Mouse (Mus musculus): ENCODE measurements around the gene Calcoco1. TPM values are rescaled to one million over a fixed set of nuclear protein-coding genes. Genes with fewer than 3 reads are reported as not detected.
"Not testable (repeated sequence)": the region's sequence is repeated elsewhere in the genome, so short reads cannot be mapped to it uniquely, and the experiment has no call there.

Gene Calcoco1
- polyA plus RNA-seq, 1 experiment = 117 TPM

- Histone ChIP-seq H3K27me3 (ENCODE audit: control insufficient read depth, insufficient read depth, insufficient read length) (no peaks in the 10 kb centered on the region), H3K4me2 (ENCODE audit: low read depth) (peak overlapping the region; percentile 93), H3ac (ENCODE audit: control insufficient read depth, insufficient read length) (peak overlapping the region; percentile 92), H3K79me2 (ENCODE audit: control insufficient read depth, insufficient read depth) (peaks cover 29% of the 10 kb centered on the region), H3K36me3 (ENCODE audit: control insufficient read depth, insufficient read depth) (peaks cover 26% of the 10 kb centered on the region), H3K4me3 (peak overlapping the region; percentile 70)
- TF ChIP-seq SRF (IDR thresholded peaks at IDR 0.05; ENCODE audit: control insufficient read depth, insufficient read length, low read depth) (no peak), CEBPB (IDR thresholded peaks at IDR 0.05; ENCODE audit: insufficient read depth, poor library complexity, severe bottlenecking) (no peak), TCF3 (IDR thresholded peaks at IDR 0.05; ENCODE audit: insufficient read length, low read depth) (no peak), MAX (IDR thresholded peaks at IDR 0.05; ENCODE audit: low read depth) (no peak), MYOD1 (IDR thresholded peaks at IDR 0.05; ENCODE audit: control insufficient read depth in 1 of 3, insufficient read length in 2 of 3, low read depth in 2 of 3) (peak in 1 of 3 experiments; percentile 49), REST (IDR thresholded peaks at IDR 0.05; ENCODE audit: insufficient read depth, insufficient read length) (no peak), POLR2A (IDR thresholded peaks at IDR 0.05; ENCODE audit: insufficient read length, low read depth) (no peak), USF1 (IDR thresholded peaks at IDR 0.05; ENCODE audit: low read depth) (no peak)
Measured at GRCm38 (mm10) chr15:102670281-102670680, 51.7 kb downstream of the Calcoco1 start.

- H3ac ChIP-seq (ENCODE audit: control insufficient read depth, insufficient read length) = no peak overlapping the region
- H3K36me3 ChIP-seq (ENCODE audit: control insufficient read depth, insufficient read depth) = peaks cover 33% of the 10 kb centered on the region
- TF ChIP-seq POLR2A (IDR thresholded peaks at IDR 0.05; ENCODE audit: insufficient read length, low read depth) (no peak), POLR2AphosphoS2 (IDR thresholded peaks at IDR 0.05; ENCODE audit: insufficient read length, low read depth) (peak; percentile 60)
- H3K4me2 ChIP-seq (ENCODE audit: low read depth) = peak overlapping the region; percentile 93
- H3K4me3 ChIP-seq = peak overlapping the region; percentile 70
- H3K27me3 ChIP-seq (ENCODE audit: control insufficient read depth, insufficient read depth, insufficient read length) = no peaks in the 10 kb centered on the region
- H3K79me2 ChIP-seq (ENCODE audit: control insufficient read depth, insufficient read depth) = peaks cover 29% of the 10 kb centered on the region
Measured at GRCm38 (mm10) chr15:102669571-102669970, 52.4 kb downstream of the Calcoco1 start.

GRCm38 (mm10) chr15:102665494-102665893 is 56.5 kb downstream of the Calcoco1 start:
- Histone ChIP-seq H3ac (ENCODE audit: control insufficient read depth, insufficient read length) (no peak overlapping the region), H3K79me2 (ENCODE audit: control insufficient read depth, insufficient read depth) (peaks cover 26% of the 10 kb centered on the region)

GRCm38 (mm10) chr15:102663825-102664224 is 58.2 kb downstream of the Calcoco1 start:
- no peaks in the 10 kb centered on the region for H3K27me3 ChIP-seq (ENCODE audit: control insufficient read depth, insufficient read depth, insufficient read length)
- TF ChIP-seq TCF3 (IDR thresholded peaks at IDR 0.05; ENCODE audit: insufficient read length, low read depth) = no peak
- TF ChIP-seq REST (IDR thresholded peaks at IDR 0.05; ENCODE audit: insufficient read depth, insufficient read length) = no peak
- no peak for TF ChIP-seq USF1 (IDR thresholded peaks at IDR 0.05; ENCODE audit: low read depth)
- no peak for TF ChIP-seq CEBPB (IDR thresholded peaks at IDR 0.05; ENCODE audit: insufficient read depth, poor library complexity, severe bottlenecking)
- no peak for TF ChIP-seq MYOG (IDR thresholded peaks at IDR 0.05; ENCODE audit: control insufficient read depth in 1 of 3, insufficient read depth in 1 of 3, insufficient read length in 2 of 3, low read depth in 2 of 3)
- TF ChIP-seq POLR2AphosphoS2 (IDR thresholded peaks at IDR 0.05; ENCODE audit: insufficient read length, low read depth) = no peak
- peaks cover 63% of the 10 kb centered on the region for H3K36me3 ChIP-seq (ENCODE audit: control insufficient read depth, insufficient read depth)
- H3ac ChIP-seq (ENCODE audit: control insufficient read depth, insufficient read length) = no peak overlapping the region
- peaks cover 9% of the 10 kb centered on the region for H3K79me2 ChIP-seq (ENCODE audit: control insufficient read depth, insufficient read depth)
- no peak overlapping the region for H3K4me2 ChIP-seq (ENCODE audit: low read depth)
- no peak overlapping the region for H3K4me3 ChIP-seq

More at GRCm38 (mm10) chr15:102665494-102665893, 56.5 kb downstream of the Calcoco1 start:
- Histone ChIP-seq H3K4me2 (ENCODE audit: low read depth) (no peak overlapping the region), H3K27me3 (ENCODE audit: control insufficient read depth, insufficient read depth, insufficient read length) (no peaks in the 10 kb centered on the region), H3K36me3 (ENCODE audit: control insufficient read depth, insufficient read depth) (peaks cover 63% of the 10 kb centered on the region), H3K4me3 (no peak overlapping the region)
- no peak for TF ChIP-seq TCF12 (IDR thresholded peaks at IDR 0.05; ENCODE audit: insufficient read depth, poor library complexity, severe bottlenecking)
- TF ChIP-seq E2F4 (IDR thresholded peaks at IDR 0.05; ENCODE audit: insufficient read depth) = no peak
- no peak for TF ChIP-seq MYOD1 (IDR thresholded peaks at IDR 0.05; ENCODE audit: control insufficient read depth in 1 of 3, insufficient read length in 2 of 3, low read depth in 2 of 3)
- TF ChIP-seq SRF (IDR thresholded peaks at IDR 0.05; ENCODE audit: control insufficient read depth, insufficient read length, low read depth) = no peak
- TF ChIP-seq POLR2A (IDR thresholded peaks at IDR 0.05; ENCODE audit: insufficient read length, low read depth) = no peak
- no peak for TF ChIP-seq MAX (IDR thresholded peaks at IDR 0.05; ENCODE audit: low read depth)
- TF ChIP-seq CEBPB (IDR thresholded peaks at IDR 0.05; ENCODE audit: insufficient read depth, poor library complexity, severe bottlenecking) = no peak

- H3K27me3 ChIP-seq (ENCODE audit: control insufficient read depth, insufficient read depth, insufficient read length); H3K79me2 ChIP-seq (ENCODE audit: control insufficient read depth, insufficient read depth); H3ac ChIP-seq (ENCODE audit: control insufficient read depth, insufficient read length); H3K4me2 ChIP-seq (ENCODE audit: low read depth); H3K4me3 ChIP-seq: not testable (repeated sequence)
- peaks cover 58% of the 10 kb centered on the region for H3K36me3 ChIP-seq (ENCODE audit: control insufficient read depth, insufficient read depth)
Measured at GRCm38 (mm10) chr15:102662601-102663000, 59.4 kb downstream of the Calcoco1 start.

GRCm38 (mm10) chr15:102657926-102658381 is 64.0 kb downstream of the Calcoco1 start:
- no peaks in the 10 kb centered on the region for H3K79me2 ChIP-seq (ENCODE audit: control insufficient read depth, insufficient read depth)
- H3K4me3 ChIP-seq = no peak overlapping the region
- H3K4me2 ChIP-seq (ENCODE audit: low read depth) = peak overlapping the region; percentile 26
- TF ChIP-seq TCF3 (IDR thresholded peaks at IDR 0.05; ENCODE audit: insufficient read length, low read depth) (no peak), POLR2A (IDR thresholded peaks at IDR 0.05; ENCODE audit: insufficient read length, low read depth) (no peak), TCF12 (IDR thresholded peaks at IDR 0.05; ENCODE audit: insufficient read depth, poor library complexity, severe bottlenecking) (no peak)
- H3ac ChIP-seq (ENCODE audit: control insufficient read depth, insufficient read length) = no peak overlapping the region
- H3K36me3 ChIP-seq (ENCODE audit: control insufficient read depth, insufficient read depth) = peaks cover 14% of the 10 kb centered on the region
- no peaks in the 10 kb centered on the region for H3K27me3 ChIP-seq (ENCODE audit: control insufficient read depth, insufficient read depth, insufficient read length)

Other genes starting within 250 kb of the Calcoco1 start
- gene Gm10337, start 218.5 kb downstream of the Calcoco1 start, polyA plus RNA-seq (2012; fragmentation: generic; extraction: Trizol) = not detected
- 5.9 TPM for gene Map3k12, start 205.1 kb downstream of the Calcoco1 start, polyA plus RNA-seq (2012; fragmentation: generic; extraction: Trizol)
- 76.2 TPM for gene Tarbp2, start 204.0 kb downstream of the Calcoco1 start, polyA plus RNA-seq (2012; fragmentation: generic; extraction: Trizol)
- 0.84 TPM for gene Npff, start 197.2 kb downstream of the Calcoco1 start, polyA plus RNA-seq (2012; fragmentation: generic; extraction: Trizol)
- not detected for gene Gm28047, start 97.1 kb downstream of the Calcoco1 start, polyA plus RNA-seq (2012; fragmentation: generic; extraction: Trizol)
- gene Atf7, start 96.7 kb downstream of the Calcoco1 start, polyA plus RNA-seq (2012; fragmentation: generic; extraction: Trizol) = 33.7 TPM
- 947 TPM for gene Atp5g2, start 49.8 kb downstream of the Calcoco1 start, polyA plus RNA-seq (2012; fragmentation: generic; extraction: Trizol)
- 5.8 TPM for gene Hoxc13, start 198.9 kb upstream of the Calcoco1 start, polyA plus RNA-seq (2012; fragmentation: generic; extraction: Trizol)
- 5.6 TPM for gene Hoxc12, start 214.6 kb upstream of the Calcoco1 start, polyA plus RNA-seq (2012; fragmentation: generic; extraction: Trizol)
- gene Hoxc11, start 232.2 kb upstream of the Calcoco1 start, polyA plus RNA-seq (2012; fragmentation: generic; extraction: Trizol) = 20.5 TPM
- 43.5 TPM for gene Hoxc10, start 244.6 kb upstream of the Calcoco1 start, polyA plus RNA-seq (2012; fragmentation: generic; extraction: Trizol)
- gene Hoxc5, start 245.3 kb upstream of the Calcoco1 start, polyA plus RNA-seq (2012; fragmentation: generic; extraction: Trizol) = 1.2 TPM